Mouse (Mus musculus) left cerebral cortex, adult 9 months (tissue): ENCODE data around the gene Tcl1b5.
"Not testable (repeated sequence)": the region's sequence is repeated elsewhere in the genome, so short reads cannot be mapped to it uniquely, and the experiment has no call there.

Source experiments
- DNase-seq, 2 experiments: peaks; one replicate each; pipeline ENCODE4 v3.0.0; 2022; ENCODE audit warnings: low spot score in 2 of 2

The Tcl1b5 gene

GRCm38 (mm10) chr12:105176044-105176443 lies at the start of gene Tcl1b5:
Gene Tcl1b5, plus strand, starts transcription at chr12:105176344.
- not testable (repeated sequence) for DNase-seq

- DNase-seq = no peak
Observed at GRCm38 (mm10) chr12:105126516-105126915, 49.6 kb upstream of the Tcl1b5 start.

GRCm38 (mm10) chr12:105127607-105128006 lies 48.5 kb upstream of the Tcl1b5 start:
- no peak for DNase-seq

GRCm38 (mm10) chr12:105129494-105130205 lies 46.5 kb upstream of the Tcl1b5 start:
- DNase-seq = not testable (repeated sequence)

- not testable (repeated sequence) for DNase-seq
Observed at GRCm38 (mm10) chr12:105134167-105134566, 42.0 kb upstream of the Tcl1b5 start.

GRCm38 (mm10) chr12:105134826-105135225 lies 41.3 kb upstream of the Tcl1b5 start:
- DNase-seq = not testable (repeated sequence)

- DNase-seq = not testable (repeated sequence)
Observed at GRCm38 (mm10) chr12:105137729-105138128, 38.4 kb upstream of the Tcl1b5 start.

GRCm38 (mm10) chr12:105143096-105143495 lies 33.0 kb upstream of the Tcl1b5 start:
- no peak for DNase-seq

GRCm38 (mm10) chr12:105144928-105145327 lies 31.2 kb upstream of the Tcl1b5 start:
- not testable (repeated sequence) for DNase-seq

- no peak for DNase-seq
Observed at GRCm38 (mm10) chr12:105145714-105146113, 30.4 kb upstream of the Tcl1b5 start, which contains the start of gene Tcl1b2. Gene Tcl1b2, plus strand, starts transcription at chr12:105146014.

GRCm38 (mm10) chr12:105155286-105155685 lies 20.9 kb upstream of the Tcl1b5 start:
- DNase-seq = peak in 1 of 2 experiments; percentile 2

GRCm38 (mm10) chr12:105158842-105159241 lies 17.3 kb upstream of the Tcl1b5 start:
- no peak for DNase-seq

GRCm38 (mm10) chr12:105159390-105159789 lies 16.8 kb upstream of the Tcl1b5 start, which contains the start of gene Tcl1b1:
Gene Tcl1b1, plus strand, starts transcription at chr12:105159690.
- no peak for DNase-seq

GRCm38 (mm10) chr12:105166734-105167133 lies 9.4 kb upstream of the Tcl1b5 start:
- no peak for DNase-seq

- no peak for DNase-seq
Observed at GRCm38 (mm10) chr12:105173366-105173765, 2.8 kb upstream of the Tcl1b5 start.

GRCm38 (mm10) chr12:105174318-105174717 lies 1.8 kb upstream of the Tcl1b5 start:
- peak in 1 of 2 experiments; percentile 46 for DNase-seq

- DNase-seq = not testable (repeated sequence)
Observed at GRCm38 (mm10) chr12:105181040-105181644, 5.0 kb downstream of the Tcl1b5 start.

- not testable (repeated sequence) for DNase-seq
Observed at GRCm38 (mm10) chr12:105188980-105189379, 12.8 kb downstream of the Tcl1b5 start.

GRCm38 (mm10) chr12:105190743-105191142 lies 14.6 kb downstream of the Tcl1b5 start, which contains the start of gene Tcl1b3:
Gene Tcl1b3, plus strand, starts transcription at chr12:105191043.
- DNase-seq = not testable (repeated sequence)

GRCm38 (mm10) chr12:105199684-105200497 lies 23.7 kb downstream of the Tcl1b5 start:
- not testable (repeated sequence) for DNase-seq

GRCm38 (mm10) chr12:105201657-105202056 lies 25.5 kb downstream of the Tcl1b5 start, which contains the start of gene Tcl1b4:
Gene Tcl1b4, plus strand, starts transcription at chr12:105201957.
- DNase-seq = not testable (repeated sequence)

GRCm38 (mm10) chr12:105207071-105207470 lies 30.9 kb downstream of the Tcl1b5 start:
- DNase-seq = no peak
